Mouse (Mus musculus): ENCODE results near the gene Foxj1.

GRCm38 (mm10) chr11:116297017-116297416 lies 38.2 kb downstream of the Foxj1 start:
- TF ChIP-seq CTCF (IDR thresholded peaks at IDR 0.05; ENCODE audit: low read depth, low read length) (no peak), GATA1 (IDR thresholded peaks at IDR 0.05; ENCODE audit: borderline replicate concordance, low read length) (no peak), TAL1 (conservative IDR thresholded peaks at IDR 0.05; ENCODE audit: low read depth, low read length) (no peak)

All from G1E (cell line).